Mouse (Mus musculus): ENCODE results near the gene Gpr33. TPM values are rescaled to one million over a fixed set of nuclear protein-coding genes. Genes with fewer than 3 reads are reported as not detected.

Gpr33 gene
- polyA plus RNA-seq, 1 experiment from 2014 or later, result not detected

GRCm38 (mm10) chr12:51990629-51991028 is 37.2 kb downstream of the Gpr33 start:
- 74% methylated on average over 2 of the region's 2 CpGs for WGBS

DNA sequence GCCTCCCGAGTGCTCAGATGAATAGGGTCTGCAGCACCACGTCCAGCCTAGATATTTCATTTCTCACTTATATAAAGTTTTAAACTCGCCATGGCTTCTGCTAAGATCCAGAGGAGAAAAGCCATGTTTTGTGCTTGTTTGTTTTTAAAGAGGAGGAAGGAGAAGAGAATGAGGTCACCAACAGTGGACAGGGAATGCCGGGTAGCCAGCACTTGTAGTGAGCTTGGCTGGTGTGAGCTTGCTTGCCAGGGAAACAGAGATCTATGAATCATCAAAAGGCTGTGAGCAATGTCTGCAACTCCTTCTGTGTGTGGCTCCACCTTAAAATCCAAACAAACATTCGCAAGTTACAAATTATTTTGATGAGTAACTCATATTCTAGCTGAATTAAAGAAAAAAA is 39.3 kb downstream of the Gpr33 start:
- DNase-seq (ENCODE audit: low spot score) (no peak), ATAC-seq (replicated peaks; ENCODE audit: low FRiP score, low read depth) (no peak)
- 85% methylated on average over 5 of the region's 5 CpGs for WGBS
- Histone ChIP-seq H3K4me3 (replicated peaks; ENCODE audit: low read depth, low read length) (no peak overlapping the region), H3K27me3 (ENCODE audit: insufficient read depth, low read length) (no peaks in the 10 kb centered on the region), H3K4me2 (ENCODE audit: low read length) (no peak overlapping the region), H3K9ac (ENCODE audit: low read depth, low read length) (no peak overlapping the region), H3K27ac (no peak overlapping the region), H3K9me3 (replicated peaks; ENCODE audit: low read length) (no peaks in the 10 kb centered on the region), H3K36me3 (ENCODE audit: insufficient read depth, low read length) (no peaks in the 10 kb centered on the region), H3K4me1 (replicated peaks; ENCODE audit: insufficient read depth, low read length) (no peaks in the 10 kb centered on the region)
- no peak for TF ChIP-seq CTCF (IDR thresholded peaks at IDR 0.05; ENCODE audit: low read depth)

More at GRCm38 (mm10) chr12:51990629-51991028, 37.2 kb downstream of the Gpr33 start:
- no peak overlapping the region for H3K4me3 ChIP-seq (replicated peaks; ENCODE audit: low read depth, low read length)
- DNase-seq (ENCODE audit: low spot score) (no peak), ATAC-seq (replicated peaks; ENCODE audit: low FRiP score, low read depth) (no peak)
- H3K9me3 ChIP-seq (replicated peaks; ENCODE audit: low read length), result no peaks in the 10 kb centered on the region
- 0 out of 2 replicates have a peak, but pooled peaks cover 3% of the 10 kb centered on the region for H3K36me3 ChIP-seq (ENCODE audit: insufficient read depth, low read length)
- no peak for TF ChIP-seq CTCF (IDR thresholded peaks at IDR 0.05; ENCODE audit: low read depth)
- no peaks in the 10 kb centered on the region for H3K4me1 ChIP-seq (replicated peaks; ENCODE audit: insufficient read depth, low read length)
- H3K27me3 ChIP-seq (ENCODE audit: insufficient read depth, low read length), result no peaks in the 10 kb centered on the region
- H3K9ac ChIP-seq (ENCODE audit: low read depth, low read length), result no peak overlapping the region
- H3K4me2 ChIP-seq (ENCODE audit: low read length), result no peak overlapping the region
- H3K27ac ChIP-seq, result no peak overlapping the region

GRCm38 (mm10) chr12:51985826-51986225 is 42.0 kb downstream of the Gpr33 start:
- no peak overlapping the region for H3K4me3 ChIP-seq (replicated peaks; ENCODE audit: low read depth, low read length)
- no peak overlapping the region for H3K4me2 ChIP-seq (ENCODE audit: low read length)
- H3K36me3 ChIP-seq (ENCODE audit: insufficient read depth, low read length), result no peaks in the 10 kb centered on the region
- no peak for DNase-seq (ENCODE audit: low spot score)
- no peak overlapping the region for H3K27ac ChIP-seq
- no peak overlapping the region for H3K9ac ChIP-seq (ENCODE audit: low read depth, low read length)
- ATAC-seq (replicated peaks; ENCODE audit: low FRiP score, low read depth), result no peak
- 35% methylated on average over 4 of the region's 4 CpGs for whole genome bisulfite sequencing
- no peaks in the 10 kb centered on the region for H3K9me3 ChIP-seq (replicated peaks; ENCODE audit: low read length)
- no peak for TF ChIP-seq CTCF (IDR thresholded peaks at IDR 0.05; ENCODE audit: low read depth)
- H3K27me3 ChIP-seq (ENCODE audit: insufficient read depth, low read length), result no peaks in the 10 kb centered on the region
- no peaks in the 10 kb centered on the region for H3K4me1 ChIP-seq (replicated peaks; ENCODE audit: insufficient read depth, low read length)

- H3K9ac ChIP-seq (ENCODE audit: low read depth, low read length), result no peak overlapping the region
- H3K4me1 ChIP-seq (replicated peaks; ENCODE audit: insufficient read depth, low read length), result no peaks in the 10 kb centered on the region
- no peak for DNase-seq (ENCODE audit: low spot score)
- no peaks in the 10 kb centered on the region for H3K27me3 ChIP-seq (ENCODE audit: insufficient read depth, low read length)
- H3K4me3 ChIP-seq (replicated peaks; ENCODE audit: low read depth, low read length), result no peak overlapping the region
- WGBS, result 87% methylated on average over 3 of the region's 3 CpGs
- H3K4me2 ChIP-seq (ENCODE audit: low read length), result no peak overlapping the region
- no peak for TF ChIP-seq CTCF (IDR thresholded peaks at IDR 0.05; ENCODE audit: low read depth)
- no peak overlapping the region for H3K27ac ChIP-seq
- no peak for ATAC-seq (replicated peaks; ENCODE audit: low FRiP score, low read depth)
- H3K36me3 ChIP-seq (ENCODE audit: insufficient read depth, low read length), result no peaks in the 10 kb centered on the region
- H3K9me3 ChIP-seq (replicated peaks; ENCODE audit: low read length), result no peaks in the 10 kb centered on the region
These were observed 42.6 kb downstream of the Gpr33 start for GRCm38 (mm10) chr12:51985163-51985748.

GRCm38 (mm10) chr12:51983625-51984024 is 44.2 kb downstream of the Gpr33 start:
- Histone ChIP-seq H3K9ac (ENCODE audit: low read depth, low read length) (no peak overlapping the region), H3K4me1 (replicated peaks; ENCODE audit: insufficient read depth, low read length) (no peaks in the 10 kb centered on the region), H3K4me2 (ENCODE audit: low read length) (no peak overlapping the region), H3K9me3 (replicated peaks; ENCODE audit: low read length) (no peaks in the 10 kb centered on the region), H3K36me3 (ENCODE audit: insufficient read depth, low read length) (no peaks in the 10 kb centered on the region), H3K27me3 (ENCODE audit: insufficient read depth, low read length) (no peaks in the 10 kb centered on the region), H3K4me3 (replicated peaks; ENCODE audit: low read depth, low read length) (no peak overlapping the region), H3K27ac (no peak overlapping the region)
- DNase-seq (ENCODE audit: low spot score) (no peak), ATAC-seq (replicated peaks; ENCODE audit: low FRiP score, low read depth) (no peak)
- no peak for TF ChIP-seq CTCF (IDR thresholded peaks at IDR 0.05; ENCODE audit: low read depth)
- WGBS, result 94% methylated on average over 1 of the region's 1 CpGs

GRCm38 (mm10) chr12:51976531-51976930 is 51.3 kb downstream of the Gpr33 start:
- no peak overlapping the region for H3K4me3 ChIP-seq (replicated peaks; ENCODE audit: low read depth, low read length)
- WGBS, result 73% methylated on average over 9 of the region's 9 CpGs
- H3K9ac ChIP-seq (ENCODE audit: low read depth, low read length), result no peak overlapping the region
- DNase-seq (ENCODE audit: low spot score) (no peak), ATAC-seq (replicated peaks; ENCODE audit: low FRiP score, low read depth) (no peak)
- H3K27ac ChIP-seq, result no peak overlapping the region
- no peaks in the 10 kb centered on the region for H3K4me1 ChIP-seq (replicated peaks; ENCODE audit: insufficient read depth, low read length)
- no peak overlapping the region for H3K4me2 ChIP-seq (ENCODE audit: low read length)
- H3K27me3 ChIP-seq (ENCODE audit: insufficient read depth, low read length), result no peaks in the 10 kb centered on the region
- no peak for TF ChIP-seq CTCF (IDR thresholded peaks at IDR 0.05; ENCODE audit: low read depth)
- H3K36me3 ChIP-seq (ENCODE audit: insufficient read depth, low read length), result no peaks in the 10 kb centered on the region
- H3K9me3 ChIP-seq (replicated peaks; ENCODE audit: low read length), result no peaks in the 10 kb centered on the region

DNA sequence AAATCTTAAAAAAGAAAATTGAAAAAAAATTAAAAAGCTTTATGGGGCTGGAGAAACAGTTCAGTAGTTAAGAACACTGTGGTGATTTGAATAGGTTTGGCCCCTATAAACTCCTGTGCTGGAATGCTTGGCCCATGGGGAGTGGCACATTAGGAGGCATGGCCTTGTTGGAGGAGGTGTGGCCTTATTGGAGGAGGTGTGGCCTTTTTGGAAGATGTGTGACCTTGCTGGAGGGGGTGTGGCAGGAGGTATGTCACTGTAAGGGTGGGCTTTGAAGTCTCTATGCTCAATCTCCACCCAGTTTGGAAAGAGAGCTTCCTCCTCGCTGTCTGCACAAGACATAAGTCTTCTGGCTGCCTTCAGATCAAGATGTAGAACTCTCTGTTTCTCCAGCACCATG is 53.5 kb downstream of the Gpr33 start:
- DNase-seq (ENCODE audit: low spot score) (no peak), ATAC-seq (replicated peaks; ENCODE audit: low FRiP score, low read depth) (no peak)
- TF ChIP-seq CTCF (IDR thresholded peaks at IDR 0.05; ENCODE audit: low read depth), result no peak
- Histone ChIP-seq H3K36me3 (ENCODE audit: insufficient read depth, low read length) (no peaks in the 10 kb centered on the region), H3K4me1 (replicated peaks; ENCODE audit: insufficient read depth, low read length) (no peaks in the 10 kb centered on the region; the same call in 1 of the 2 replicates), H3K9ac (ENCODE audit: low read depth, low read length) (no peak overlapping the region), H3K4me2 (ENCODE audit: low read length) (no peak overlapping the region), H3K9me3 (replicated peaks; ENCODE audit: low read length) (no peaks in the 10 kb centered on the region), H3K27ac (no peak overlapping the region), H3K4me3 (replicated peaks; ENCODE audit: low read depth, low read length) (no peak overlapping the region), H3K27me3 (ENCODE audit: insufficient read depth, low read length) (no peaks in the 10 kb centered on the region)
- WGBS, result 91% methylated on average over 1 of the region's 1 CpGs

Other genes with a start within 250 kb of the Gpr33 start
- gene Hectd1, start 198.5 kb downstream of the Gpr33 start, polyA plus RNA-seq (2015; fragmentation: Nextera tagmentation; extraction: Ambion mirVana), result 28.1 and 30.9 TPM in 2 replicates
- 3.7 and 4.3 TPM in 2 replicates for gene Heatr5a, start 56.7 kb downstream of the Gpr33 start, polyA plus RNA-seq (2015; fragmentation: Nextera tagmentation; extraction: Ambion mirVana)
- gene Dtd2, start 21.6 kb downstream of the Gpr33 start, polyA plus RNA-seq (2015; fragmentation: Nextera tagmentation; extraction: Ambion mirVana), result 31.2 and 34.5 TPM in 2 replicates
- gene Nubpl, start 69.7 kb upstream of the Gpr33 start, polyA plus RNA-seq (2015; fragmentation: Nextera tagmentation; extraction: Ambion mirVana), result 13.8 and 14.7 TPM in 2 replicates

Data from kidney, postnatal 0 days (tissue).